Mouse (Mus musculus) lung, postnatal 0 days (tissue): ENCODE measurements at regions not wholly inside any gene's neighbourhood (a gene's known extent, or its start where the extent isn't known, plus 50 kb on each side); places are given as distances from the start of the nearest gene placed in this dataset.

Experiments
- CTCF ChIP-seq: IDR thresholded peaks from 2 replicates; pipeline ENCODE4 v1.5.1; 2016; ENCODE audit warnings: antibody characterized with exemption, mild to moderate bottlenecking
- EP300 ChIP-seq: IDR thresholded peaks from 2 replicates; pipeline ENCODE4 v1.6.1; 2016; ENCODE audit warnings: antibody characterized with exemption, mild to moderate bottlenecking, control low read depth

DNA sequence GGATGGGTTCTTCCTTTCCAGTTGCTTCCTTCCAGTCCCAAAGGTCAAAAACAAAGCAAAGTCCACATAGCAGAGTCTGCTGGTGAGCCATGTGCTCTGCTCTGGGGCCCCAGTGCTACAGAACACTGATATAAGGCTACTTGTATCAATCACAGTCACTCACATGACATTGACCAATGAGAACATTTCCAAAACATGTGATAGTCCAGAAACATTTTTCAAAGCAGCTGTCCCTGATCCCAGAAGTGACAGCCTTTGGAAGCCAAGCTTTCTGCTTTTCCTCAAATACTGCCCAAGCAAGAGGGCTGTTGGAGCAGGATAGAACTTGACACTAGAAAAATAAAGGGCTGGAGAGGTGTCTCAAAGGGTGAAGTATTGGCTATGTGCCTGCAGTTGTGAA, 106.5 kb upstream of the Tgfbr2 start:
- no peak for TF ChIP-seq CTCF
- no peak; the same call in 1 of the 2 replicates for TF ChIP-seq EP300
